In genomic region chr6:99252816-99253215, GRCm38 (mm10) we compare ENCODE assay signal across 24 mouse cellular contexts.
DNase-seq lines count a peak whose midpoint lies in the region; ATAC-seq and TF ChIP-seq lines count a peak whose summit lies in the region.
"Had no signal": no experiment of that assay in that cellular context is flagged by ENCODE, and none has a peak within 500 bp of the region (broad histone marks: within the 10 kb centered on the region; RNA-seq: fewer than 3 reads in every experiment).

No protein-coding gene starts in this region.

- no peak for ATAC-seq in liver, embryonic 12.5 days
- peak; percentile 66 for ATAC-seq in megakaryocyte, adult 5-6 weeks (ENCODE audit: poor library complexity, severe bottlenecking)
- ATAC-seq: forebrain, embryonic 13.5 days; inflammation-experienced regulatory T-cells, adult 6 months; midbrain, embryonic 15.5 days; Patski had no signal

- no peaks in the 10 kb centered on the region for H3K27me3 ChIP-seq in liver, adult 2 months (ENCODE audit: control insufficient read depth, insufficient read depth, low read length)
- no peaks in the 10 kb centered on the region for H3K27me3 ChIP-seq in liver, embryonic 12.5 days (replicated peaks)
- H3K27me3 ChIP-seq: forebrain, embryonic 13.5 days; hindbrain, embryonic 13.5 days; lung, embryonic 15.5 days; midbrain, embryonic 15.5 days; Patski had no signal

- no peak overlapping the region for H3K9ac ChIP-seq in liver, adult 2 months (ENCODE audit: low read depth, low read length)
- H3K9ac ChIP-seq in liver, embryonic 12.5 days = no peak overlapping the region
- H3K9ac ChIP-seq: embryonic facial prominence, embryonic 13.5 days; forebrain, embryonic 13.5 days; hindbrain, embryonic 13.5 days; lung, embryonic 15.5 days; midbrain, embryonic 15.5 days had no signal

- H3K9me3 ChIP-seq in liver, embryonic 12.5 days (replicated peaks) = no peaks in the 10 kb centered on the region
- H3K9me3 ChIP-seq: embryonic facial prominence, embryonic 13.5 days; forebrain, embryonic 13.5 days; hindbrain, embryonic 13.5 days; limb, embryonic 10.5 days; lung, embryonic 15.5 days; midbrain, embryonic 15.5 days had no signal

- H3K4me2 ChIP-seq in liver, embryonic 12.5 days = no peak overlapping the region
- H3K4me2 ChIP-seq: embryonic facial prominence, embryonic 13.5 days; forebrain, embryonic 13.5 days; hindbrain, embryonic 13.5 days; liver, embryonic 11.5 days; lung, embryonic 15.5 days; midbrain, embryonic 15.5 days had no signal

- no peaks in the 10 kb centered on the region for H3K36me3 ChIP-seq in liver, adult 2 months (ENCODE audit: control insufficient read depth, insufficient read depth, low read length)
- H3K36me3 ChIP-seq in liver, embryonic 12.5 days = no peaks in the 10 kb centered on the region
- H3K36me3 ChIP-seq: embryonic facial prominence, embryonic 13.5 days; hindbrain, embryonic 13.5 days; limb, embryonic 10.5 days; lung, embryonic 15.5 days; midbrain, embryonic 15.5 days had no signal

- no peak for TF ChIP-seq POLR2A in liver, adult 2 months (IDR thresholded peaks at IDR 0.05; ENCODE audit: extremely low read depth, insufficient read depth, low read length)

- peaks cover 3% of the 10 kb centered on the region; the same call in 1 of the 2 replicates for H3K4me1 ChIP-seq in liver, adult 2 months (ENCODE audit: control insufficient read depth, insufficient read depth, low read length)
- no peaks in the 10 kb centered on the region for H3K4me1 ChIP-seq in liver, embryonic 12.5 days
- H3K4me1 ChIP-seq: embryonic facial prominence, embryonic 13.5 days; forebrain, embryonic 13.5 days; hindbrain, embryonic 13.5 days; limb, embryonic 10.5 days; lung, embryonic 15.5 days; midbrain, embryonic 15.5 days had no signal

- WGBS in liver, adult 2 months = 16% methylated on average over 5 of the region's 5 CpGs
- 66% methylated on average over 5 of the region's 5 CpGs for WGBS in liver, embryonic 12.5 days (ENCODE audit: insufficient replicate concordance)

- DNase-seq in liver, adult 2 months (ENCODE audit: extremely low read depth, low read depth, low spot score) = peak; percentile 96
- DNase-seq in 416B (ENCODE audit: low read depth) = peak; percentile 74
- DNase-seq in fat pad, adult 2 months (ENCODE audit: extremely low read depth, low read depth, low spot score) = peak; percentile 96
- DNase-seq in heart, postnatal 36 days = no peak
- DNase-seq in right cerebral cortex, postnatal 25 days = no peak
- no peak for DNase-seq in kidney, postnatal 10 days
- DNase-seq: adrenal gland, postnatal 10 days; cerebellum, adult 18-20 months; cerebellum, postnatal 14 days; heart, adult 2 months; kidney, adult 18-20 months had no signal

- H3K27ac ChIP-seq in liver, adult 2 months (replicated peaks; ENCODE audit: insufficient read depth, low read depth, low read length) = no peak overlapping the region
- no peak overlapping the region for H3K27ac ChIP-seq in liver, embryonic 12.5 days
- H3K27ac ChIP-seq: embryonic facial prominence, embryonic 13.5 days; forebrain, embryonic 13.5 days; heart, adult 2 months; hindbrain, embryonic 13.5 days; left cerebral cortex, adult 2 months; limb, embryonic 10.5 days; lung, embryonic 15.5 days; midbrain, embryonic 15.5 days had no signal

- H3K79me2 ChIP-seq in liver, adult 2 months (ENCODE audit: control insufficient read depth, insufficient read depth, low read length) = peaks cover 6% of the 10 kb centered on the region; the same call in 1 of the 2 replicates

- no peak overlapping the region for H3K4me3 ChIP-seq in liver, adult 2 months (ENCODE audit: insufficient read depth, low read depth, low read length)
- H3K4me3 ChIP-seq in liver, embryonic 12.5 days = no peak overlapping the region
- H3K4me3 ChIP-seq: embryonic facial prominence, embryonic 13.5 days; erythroblast, embryonic 14.5 days; forebrain, embryonic 13.5 days; heart, adult 2 months; hindbrain, embryonic 13.5 days; left cerebral cortex, adult 2 months; limb, embryonic 10.5 days; lung, embryonic 15.5 days; midbrain, embryonic 15.5 days had no signal

- TF ChIP-seq CTCF in liver, adult 2 months (IDR thresholded peaks at IDR 0.05; ENCODE audit: low read depth, low read length) = no peak

- intact Hi-C loops in heart, postnatal 36 days (cut with DNase I) = no loop called here

Comparison
In these comparisons a context has a peak if more than half of its experiments do, and no peak if none do; other contexts are left out.
1. DNase-seq: peak in liver, adult 2 months (single experiment), 416B (single experiment) and fat pad, adult 2 months (single experiment); none in heart, postnatal 36 days (0 of 2), right cerebral cortex, postnatal 25 days (single experiment) and kidney, postnatal 10 days (single experiment).